In genomic region chr6:140843292-140843991, GRCm38 (mm10) we compare ENCODE assay signal across 25 mouse cellular contexts.
DNase-seq lines count a peak whose midpoint lies in the region; ATAC-seq and TF ChIP-seq lines count a peak whose summit lies in the region.
"Had no signal": no experiment of that assay in that cellular context is flagged by ENCODE, and none has a peak within 500 bp of the region (broad histone marks: within the 10 kb centered on the region; RNA-seq: fewer than 3 reads in every experiment).

No protein-coding gene starts in this region.

- no peaks in the 10 kb centered on the region for H3K4me1 ChIP-seq in intestine, embryonic 14.5 days (replicated peaks; ENCODE audit: control insufficient read depth, insufficient read depth, low read length)
- no peaks in the 10 kb centered on the region; the same call in 1 of the 2 replicates for H3K4me1 ChIP-seq in intestine, postnatal 0 days (replicated peaks; ENCODE audit: control insufficient read depth, insufficient read depth, low read length)
- no peaks in the 10 kb centered on the region; the same call in 1 of the 2 replicates for H3K4me1 ChIP-seq in intestine, embryonic 15.5 days (replicated peaks)
- H3K4me1 ChIP-seq in limb, embryonic 10.5 days: peaks cover 14% of the 10 kb centered on the region
- peaks cover 7% of the 10 kb centered on the region; the same call in 1 of the 2 replicates for H3K4me1 ChIP-seq in limb, embryonic 13.5 days
- no peaks in the 10 kb centered on the region for H3K4me1 ChIP-seq in kidney, embryonic 16.5 days (ENCODE audit: insufficient read depth, low read length)
- no peaks in the 10 kb centered on the region for H3K4me1 ChIP-seq in hindbrain, postnatal 0 days (ENCODE audit: insufficient read depth, low read length)
- H3K4me1 ChIP-seq: embryonic facial prominence, embryonic 10.5 days; embryonic facial prominence, embryonic 12.5 days; forebrain, embryonic 12.5 days had no signal

- DNase-seq in intestine, embryonic 14.5 days (ENCODE audit: low spot score): no peak
- peak; percentile 19 for DNase-seq in limb, embryonic 10.5 days (ENCODE audit: low spot score)
- DNase-seq in kidney, adult 18-20 months: no peak
- DNase-seq in hindbrain, postnatal 0 days (ENCODE audit: low spot score): no peak
- DNase-seq: adrenal gland, adult 2 months; adrenal gland, postnatal 10 days; adrenal gland, postnatal 36 days; B cell, adult 2 months; cerebellum, adult 11-12 months; cerebellum, adult 2 months; cerebellum, adult 9-10 months; cerebellum, postnatal 10 days; cerebellum, postnatal 25 days had no signal

- no peak for TF ChIP-seq CTCF in intestine, postnatal 0 days (IDR thresholded peaks at IDR 0.05; ENCODE audit: low read depth)
- no peak for TF ChIP-seq CTCF in hindbrain, postnatal 0 days (IDR thresholded peaks at IDR 0.05; ENCODE audit: low read depth)

- H3K9me3 ChIP-seq in intestine, embryonic 14.5 days (ENCODE audit: control insufficient read depth, low read length): no peaks in the 10 kb centered on the region
- no peaks in the 10 kb centered on the region for H3K9me3 ChIP-seq in intestine, postnatal 0 days (ENCODE audit: control insufficient read depth)
- no peaks in the 10 kb centered on the region for H3K9me3 ChIP-seq in intestine, embryonic 15.5 days
- H3K9me3 ChIP-seq in limb, embryonic 10.5 days (replicated peaks): no peaks in the 10 kb centered on the region
- H3K9me3 ChIP-seq in limb, embryonic 13.5 days: no peaks in the 10 kb centered on the region
- no peaks in the 10 kb centered on the region for H3K9me3 ChIP-seq in kidney, embryonic 16.5 days (ENCODE audit: low read length)
- H3K9me3 ChIP-seq in hindbrain, postnatal 0 days (ENCODE audit: low read length): no peaks in the 10 kb centered on the region
- H3K9me3 ChIP-seq: embryonic facial prominence, embryonic 10.5 days; embryonic facial prominence, embryonic 12.5 days; forebrain, embryonic 12.5 days had no signal

- H3K4me3 ChIP-seq in intestine, embryonic 14.5 days (ENCODE audit: low read depth, low read length): no peak overlapping the region
- H3K4me3 ChIP-seq in intestine, postnatal 0 days (ENCODE audit: low read depth, low read length): no peak overlapping the region
- no peak overlapping the region for H3K4me3 ChIP-seq in intestine, embryonic 15.5 days (replicated peaks)
- H3K4me3 ChIP-seq in limb, embryonic 10.5 days: no peak overlapping the region
- H3K4me3 ChIP-seq in limb, embryonic 13.5 days: no peak overlapping the region
- no peak overlapping the region for H3K4me3 ChIP-seq in kidney, embryonic 16.5 days (ENCODE audit: low read length)
- no peak overlapping the region for H3K4me3 ChIP-seq in hindbrain, postnatal 0 days (ENCODE audit: low read length)
- H3K4me3 ChIP-seq: embryonic facial prominence, embryonic 10.5 days; embryonic facial prominence, embryonic 12.5 days; forebrain, embryonic 12.5 days had no signal

- H3K27ac ChIP-seq in intestine, embryonic 14.5 days (ENCODE audit: low read depth): no peak overlapping the region
- H3K27ac ChIP-seq in intestine, postnatal 0 days (ENCODE audit: low read depth, low read length): no peak overlapping the region
- H3K27ac ChIP-seq in intestine, embryonic 15.5 days: no peak overlapping the region
- no peak overlapping the region for H3K27ac ChIP-seq in limb, embryonic 10.5 days
- H3K27ac ChIP-seq in limb, embryonic 13.5 days: no peak overlapping the region
- no peak overlapping the region for H3K27ac ChIP-seq in kidney, embryonic 16.5 days (ENCODE audit: low read length)
- H3K27ac ChIP-seq in hindbrain, postnatal 0 days: no peak overlapping the region
- H3K27ac ChIP-seq: embryonic facial prominence, embryonic 10.5 days; embryonic facial prominence, embryonic 12.5 days; forebrain, embryonic 12.5 days had no signal

- WGBS in intestine, embryonic 14.5 days: 68% methylated on average over 8 of the region's 8 CpGs
- WGBS in intestine, postnatal 0 days: 42% methylated on average over 8 of the region's 8 CpGs
- WGBS in intestine, embryonic 15.5 days: 59% methylated on average over 8 of the region's 8 CpGs
- WGBS in limb, embryonic 10.5 days: 51% methylated on average over 8 of the region's 8 CpGs
- 19% methylated on average over 8 of the region's 8 CpGs for WGBS in limb, embryonic 13.5 days
- WGBS in kidney, embryonic 16.5 days: 66% methylated on average over 8 of the region's 8 CpGs
- WGBS in hindbrain, postnatal 0 days: 87% methylated on average over 8 of the region's 8 CpGs

- no peak overlapping the region for H3K4me2 ChIP-seq in intestine, embryonic 14.5 days (ENCODE audit: low read length)
- H3K4me2 ChIP-seq in intestine, postnatal 0 days (replicated peaks; ENCODE audit: low read depth): no peak overlapping the region
- no peak overlapping the region for H3K4me2 ChIP-seq in intestine, embryonic 15.5 days (replicated peaks)
- H3K4me2 ChIP-seq in limb, embryonic 13.5 days (replicated peaks): no peak overlapping the region
- H3K4me2 ChIP-seq in kidney, embryonic 16.5 days (replicated peaks; ENCODE audit: low read depth, low read length): no peak overlapping the region
- H3K4me2 ChIP-seq in hindbrain, postnatal 0 days (ENCODE audit: low read depth, low read length): no peak overlapping the region
- H3K4me2 ChIP-seq: embryonic facial prominence, embryonic 12.5 days; forebrain, embryonic 12.5 days had no signal

- H3K9ac ChIP-seq in intestine, embryonic 14.5 days (ENCODE audit: low read length): no peak overlapping the region
- no peak overlapping the region for H3K9ac ChIP-seq in intestine, postnatal 0 days (ENCODE audit: low read depth, low read length)
- no peak overlapping the region for H3K9ac ChIP-seq in intestine, embryonic 15.5 days
- no peak overlapping the region for H3K9ac ChIP-seq in limb, embryonic 13.5 days
- no peak overlapping the region for H3K9ac ChIP-seq in kidney, embryonic 16.5 days (replicated peaks; ENCODE audit: low read length)
- no peak overlapping the region for H3K9ac ChIP-seq in hindbrain, postnatal 0 days (replicated peaks; ENCODE audit: low read length)
- H3K9ac ChIP-seq: embryonic facial prominence, embryonic 12.5 days; forebrain, embryonic 12.5 days had no signal

- no peaks in the 10 kb centered on the region for H3K27me3 ChIP-seq in intestine, embryonic 14.5 days (replicated peaks; ENCODE audit: control insufficient read depth, insufficient read depth, low read length)
- no peaks in the 10 kb centered on the region for H3K27me3 ChIP-seq in intestine, postnatal 0 days (replicated peaks; ENCODE audit: control insufficient read depth, insufficient read depth, low read length)
- no peaks in the 10 kb centered on the region for H3K27me3 ChIP-seq in intestine, embryonic 15.5 days (replicated peaks)
- peaks cover 41% of the 10 kb centered on the region for H3K27me3 ChIP-seq in limb, embryonic 10.5 days (ENCODE audit: low read depth, poor library complexity, severe bottlenecking)
- peaks cover 34% of the 10 kb centered on the region for H3K27me3 ChIP-seq in limb, embryonic 13.5 days
- no peaks in the 10 kb centered on the region for H3K27me3 ChIP-seq in kidney, embryonic 16.5 days (ENCODE audit: insufficient read depth, low read length)
- no peaks in the 10 kb centered on the region for H3K27me3 ChIP-seq in hindbrain, postnatal 0 days (ENCODE audit: insufficient read depth, low read length)
- H3K27me3 ChIP-seq: CH12.LX; embryonic facial prominence, embryonic 12.5 days; forebrain, embryonic 12.5 days had no signal

- no peaks in the 10 kb centered on the region for H3K36me3 ChIP-seq in intestine, embryonic 14.5 days (ENCODE audit: control insufficient read depth, insufficient read depth, low read length)
- no peaks in the 10 kb centered on the region for H3K36me3 ChIP-seq in intestine, postnatal 0 days (ENCODE audit: control insufficient read depth, insufficient read depth)
- no peaks in the 10 kb centered on the region for H3K36me3 ChIP-seq in intestine, embryonic 15.5 days
- no peaks in the 10 kb centered on the region for H3K36me3 ChIP-seq in limb, embryonic 10.5 days
- H3K36me3 ChIP-seq in limb, embryonic 13.5 days: no peaks in the 10 kb centered on the region
- no peaks in the 10 kb centered on the region for H3K36me3 ChIP-seq in kidney, embryonic 16.5 days (ENCODE audit: insufficient read depth, low read length)
- H3K36me3 ChIP-seq in hindbrain, postnatal 0 days (ENCODE audit: insufficient read depth, low read length): no peaks in the 10 kb centered on the region
- H3K36me3 ChIP-seq: embryonic facial prominence, embryonic 10.5 days; embryonic facial prominence, embryonic 12.5 days; forebrain, embryonic 12.5 days; G1E had no signal

- peak; percentile 58; the same call in 1 of the 2 replicates for ATAC-seq in intestine, embryonic 14.5 days (replicated peaks; ENCODE audit: low FRiP score, low TSS enrichment, low read depth)
- ATAC-seq in intestine, postnatal 0 days: no peak
- peak; percentile 68 for ATAC-seq in intestine, embryonic 15.5 days
- ATAC-seq in limb, embryonic 13.5 days (ENCODE audit: low FRiP score, low read depth): peak; percentile 59; the same call in 1 of the 2 replicates
- no peak for ATAC-seq in kidney, embryonic 16.5 days (ENCODE audit: low FRiP score, low TSS enrichment)
- ATAC-seq in hindbrain, postnatal 0 days: no peak
- ATAC-seq: CD4-positive, CD25-positive, alpha-beta regulatory T cell, adult 4 months; forebrain, embryonic 14.5 days; forebrain, embryonic 16.5 days had no signal

Comparison
In these comparisons a context has a peak if more than half of its experiments do, and no peak if none do; other contexts are left out.
1. ATAC-seq: peak in intestine, embryonic 14.5 days (single experiment), intestine, embryonic 15.5 days (single experiment) and limb, embryonic 13.5 days (single experiment); none in intestine, postnatal 0 days (single experiment), kidney, embryonic 16.5 days (single experiment) and hindbrain, postnatal 0 days (single experiment).